Mouse (Mus musculus): ENCODE measurements around the gene Spon1.

GRCm38 (mm10) chr7:114080250-114080649 lies 314.5 kb downstream of the Spon1 start:
- TF ChIP-seq CTCF (conservative IDR thresholded peaks at IDR 0.05; ENCODE audit: low read length) (no peak), POU5F1 (IDR thresholded peaks at IDR 0.05; ENCODE audit: borderline replicate concordance, low read length) (no peak)

Measured in E14TG2a.4 (cell line).